Mouse (Mus musculus): ENCODE measurements around the gene Tspan18.

DNA sequence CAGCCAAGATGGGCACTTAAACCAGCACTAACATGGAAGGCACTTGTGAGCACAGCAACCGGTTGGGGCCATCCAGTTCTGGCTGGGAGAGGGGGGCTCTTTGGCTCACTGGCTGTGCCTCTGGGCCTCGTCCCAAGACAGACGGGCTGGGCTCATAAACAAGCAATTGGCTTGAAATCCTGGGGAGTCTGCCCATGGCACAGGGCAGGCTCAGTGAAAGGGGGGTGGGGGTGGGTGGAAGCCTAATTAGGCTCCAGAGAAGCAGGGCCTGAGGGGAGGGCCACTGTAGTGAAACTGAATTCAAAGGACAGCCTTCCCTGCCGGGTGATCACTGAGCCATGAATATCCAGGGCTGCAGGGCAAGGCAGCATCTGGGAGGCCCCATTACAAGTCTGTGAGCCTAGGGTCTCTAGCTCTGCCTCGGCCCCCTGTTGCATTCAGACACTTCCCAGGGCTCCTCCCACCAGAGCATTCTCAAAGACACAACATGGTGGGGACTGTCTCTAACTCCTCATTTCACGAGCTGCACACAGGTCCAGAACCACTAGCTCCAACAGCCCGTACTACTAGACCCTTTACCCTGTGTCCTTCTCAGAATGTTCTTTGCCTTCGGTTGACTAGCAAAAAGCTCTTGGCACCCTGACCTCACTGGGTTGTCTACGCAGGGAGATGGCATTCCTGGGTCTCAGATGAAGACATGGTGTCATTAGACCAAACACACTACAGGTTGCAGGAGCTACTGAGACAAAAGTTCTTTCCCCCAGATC lies 106.4 kb downstream of the Tspan18 start:
- no peak for TF ChIP-seq POLR2A (IDR thresholded peaks at IDR 0.05; ENCODE audit: borderline replicate concordance, extremely low read depth, low read depth, low read length)
- TF ChIP-seq CTCF (IDR thresholded peaks at IDR 0.05; ENCODE audit: insufficient read depth, low read length): no peak

All from lung, adult 2 months (tissue).